Mouse (Mus musculus) thymus, postnatal 0 days (tissue): Measurements from ENCODE around the gene Acp7. TPM values are rescaled to one million over a fixed set of nuclear protein-coding genes. Genes with fewer than 3 reads are reported as not detected.

Experiments
- DNase-seq: peaks from one replicate; pipeline ENCODE4 v3.0.0-alpha.2; 2015; ENCODE audit warnings: low spot score
- microRNA-seq: library from miRNA; unstranded; fragments of <30 nt; microRNA quantifications from one replicate; pipeline ENCODE4, GENCODE M21; 2016; ENCODE audit warnings: borderline number of aligned reads
- polyA plus RNA-seq: library from polyadenylated mRNA; unstranded; fragments of >200 nt; fragmentation: Nextera tagmentation; extraction: Ambion mirVana; gene quantifications from 2 replicates; pipeline ENCODE4 v1.2.1, GENCODE M21; 2015

Gene Acp7
- polyA plus RNA-seq, 1 experiment from 2014 or later, result 0.07 TPM

- no peak for DNase-seq
Observed at GRCm38 (mm10) chr7:28577826-28578542, 53.1 kb downstream of the Acp7 start.

- DNase-seq, result no peak
Observed at GRCm38 (mm10) chr7:28576271-28576914, 54.7 kb downstream of the Acp7 start.

DNA sequence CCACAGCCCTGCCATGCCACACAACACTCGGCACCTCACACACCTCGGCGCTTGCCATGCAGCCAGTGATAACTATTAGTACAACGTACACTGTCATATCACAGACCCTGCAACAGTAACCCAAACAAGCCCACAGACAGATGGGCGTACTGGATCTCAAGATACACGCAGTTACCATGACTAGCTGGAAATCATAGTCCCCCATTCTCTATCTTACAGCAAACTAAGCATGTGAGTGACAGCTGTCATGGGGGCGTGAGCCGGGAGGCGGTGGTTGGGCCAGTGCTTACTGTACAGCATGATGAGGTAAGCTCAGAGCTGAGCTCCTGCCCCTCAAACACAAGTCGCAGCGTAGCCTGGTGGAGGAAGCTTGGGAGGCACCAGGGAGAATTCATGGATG lies 55.5 kb downstream of the Acp7 start:
- no peak for DNase-seq

GRCm38 (mm10) chr7:28573236-28573635 lies 57.9 kb downstream of the Acp7 start:
- no peak for DNase-seq

DNA sequence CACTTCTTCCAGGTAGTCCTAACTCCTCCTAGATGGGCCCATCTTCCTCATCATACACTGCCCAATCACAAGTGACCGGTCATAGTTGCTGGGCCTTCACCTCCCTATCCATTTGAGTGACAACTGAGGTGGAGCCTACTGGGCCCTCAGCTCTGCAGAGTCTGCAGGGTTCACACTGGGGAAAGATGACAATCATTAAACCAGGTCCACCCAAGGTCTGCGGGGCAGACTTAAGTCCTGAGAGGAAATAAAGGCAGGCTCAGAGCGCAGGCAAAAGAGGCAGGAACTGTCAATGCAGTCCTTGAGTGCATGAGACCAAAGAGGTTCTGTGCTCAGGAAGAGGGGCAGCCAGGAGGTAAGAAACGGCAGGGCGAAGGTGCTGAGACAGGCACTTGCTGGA lies 58.4 kb downstream of the Acp7 start:
- no peak for DNase-seq

DNA sequence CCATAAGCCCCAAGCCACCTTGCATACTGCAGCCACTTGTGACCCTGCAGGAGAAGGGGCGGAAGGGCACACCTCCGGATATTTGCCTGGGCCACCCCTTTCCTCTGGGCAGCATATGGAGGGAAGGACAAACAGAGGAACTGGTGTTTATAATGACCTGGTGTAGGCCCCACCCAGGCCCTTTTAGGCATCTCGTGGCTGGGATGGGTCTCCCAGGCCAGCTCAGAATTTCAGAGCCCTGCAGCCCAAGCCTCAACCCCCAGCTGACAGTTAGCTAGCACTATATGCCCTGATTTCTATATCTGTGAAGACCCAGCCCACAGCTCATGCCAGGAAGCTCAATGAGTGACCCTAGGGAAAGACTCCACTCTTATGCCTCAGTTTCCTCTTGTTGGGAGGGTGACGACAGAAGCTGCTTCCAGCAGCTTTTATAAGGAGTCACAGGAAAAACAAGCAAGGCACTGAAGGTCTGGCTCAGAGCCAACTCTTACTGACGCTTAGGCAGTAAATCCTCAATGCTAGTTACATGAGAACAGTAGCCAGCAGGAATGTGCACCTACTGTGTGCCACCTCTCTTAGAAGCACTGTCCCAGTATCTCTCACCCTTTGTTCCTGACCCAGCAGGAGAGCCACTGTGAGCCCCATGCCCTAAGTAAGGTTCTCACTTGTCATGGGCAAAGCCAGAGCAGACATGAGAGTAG lies 60.0 kb downstream of the Acp7 start:
- DNase-seq, result no peak

DNA sequence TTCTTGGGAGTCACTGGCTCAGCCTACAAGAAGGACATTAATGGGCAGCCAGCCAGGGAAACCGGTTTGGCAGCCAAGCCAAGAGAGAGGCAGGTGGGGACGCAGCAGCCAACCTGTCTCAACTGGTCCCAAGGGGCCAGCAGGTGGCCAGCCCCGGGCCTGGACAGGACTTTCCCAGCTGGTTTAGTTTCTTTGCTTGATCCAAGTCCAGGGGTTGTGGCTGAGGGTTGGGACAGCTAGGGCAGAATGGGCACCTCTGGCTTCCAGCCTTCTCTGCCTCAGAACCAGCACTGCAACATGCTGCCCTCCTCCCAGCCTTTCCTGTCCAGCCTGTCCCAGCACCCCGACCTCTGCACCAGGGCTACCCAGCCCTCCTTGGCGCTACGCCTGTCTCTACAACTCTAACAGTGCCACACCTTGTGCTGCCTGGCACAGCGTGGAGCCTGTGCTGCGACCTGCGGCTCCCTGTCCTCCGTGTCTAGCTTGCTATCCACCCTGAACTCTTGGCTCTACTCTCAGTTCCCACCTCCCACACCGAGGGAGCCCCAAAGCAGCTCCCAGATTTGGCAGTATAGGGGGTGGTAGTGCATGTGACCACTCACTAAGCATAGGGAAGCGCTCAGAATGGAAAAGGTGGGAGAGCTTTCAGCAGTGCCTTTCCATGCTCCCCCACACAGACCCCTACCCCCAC lies 60.7 kb downstream of the Acp7 start:
- no peak for DNase-seq

DNA sequence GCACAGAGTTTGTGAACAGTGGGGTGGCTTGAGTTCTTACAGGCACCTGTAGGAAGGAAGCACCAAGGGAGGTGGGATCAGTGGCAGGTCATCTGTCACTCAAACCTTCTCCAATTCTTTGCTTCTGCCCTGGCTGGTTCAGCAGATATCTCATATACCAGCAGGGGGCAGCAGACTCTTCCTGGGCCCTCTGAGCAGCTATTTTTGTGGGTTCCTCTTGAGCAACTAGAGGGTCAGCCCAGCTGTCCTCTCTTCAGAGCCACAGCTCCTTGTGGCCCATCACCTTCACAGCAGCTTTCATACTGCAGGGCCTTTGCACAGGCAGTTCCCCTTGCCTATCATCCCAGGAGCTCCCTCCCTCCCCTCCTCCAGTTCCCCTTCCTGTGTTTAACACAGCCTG lies 62.9 kb downstream of the Acp7 start:
- DNase-seq, result peak; percentile 75

DNA sequence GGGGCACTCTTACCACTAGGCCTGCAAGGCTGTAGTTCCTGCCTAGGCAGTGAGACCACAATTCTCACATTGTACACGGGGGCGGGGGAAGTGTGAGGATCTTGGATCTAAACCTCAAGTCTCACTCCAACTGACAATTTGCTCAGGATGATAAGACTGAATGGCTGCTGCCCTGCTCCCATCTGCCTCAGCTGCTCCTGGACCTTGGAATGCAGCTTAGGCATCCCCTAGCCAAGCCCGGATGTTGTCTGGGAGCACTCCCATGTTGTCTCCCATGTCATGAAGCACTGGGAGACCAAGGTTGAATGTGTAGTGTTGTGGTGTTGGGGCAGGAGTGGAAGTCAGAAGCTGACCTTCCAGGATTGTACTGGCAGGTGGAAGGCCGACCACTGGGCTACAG lies 63.6 kb downstream of the Acp7 start:
- no peak for DNase-seq

DNA sequence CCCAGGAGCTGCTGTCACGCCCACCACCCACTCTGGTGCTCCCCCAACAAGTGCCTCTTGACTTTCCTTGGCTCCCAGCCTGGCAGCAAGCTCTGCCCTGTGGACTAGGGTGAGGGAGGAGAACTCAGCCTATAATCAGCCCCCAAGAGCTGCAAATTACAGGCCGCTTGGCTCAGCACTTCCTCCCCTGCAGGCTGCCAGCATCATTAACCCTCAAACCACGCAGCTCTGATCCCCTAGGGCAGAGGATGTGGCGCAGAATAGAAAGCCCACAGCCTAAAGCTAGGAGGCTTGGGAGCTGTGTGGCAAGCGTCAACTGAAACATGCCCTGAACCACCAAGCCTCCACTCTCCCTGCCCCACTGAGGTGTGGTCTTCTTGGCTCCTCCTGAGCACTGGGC lies 65.7 kb downstream of the Acp7 start:
- peak; percentile 80 for DNase-seq

- DNase-seq, result no peak
Observed at GRCm38 (mm10) chr7:28562951-28563350, 68.2 kb downstream of the Acp7 start.

GRCm38 (mm10) chr7:28562371-28562770 lies 68.8 kb downstream of the Acp7 start:
- no peak for DNase-seq

- DNase-seq, result no peak
Observed at GRCm38 (mm10) chr7:28561967-28562366, 69.2 kb downstream of the Acp7 start.

DNA sequence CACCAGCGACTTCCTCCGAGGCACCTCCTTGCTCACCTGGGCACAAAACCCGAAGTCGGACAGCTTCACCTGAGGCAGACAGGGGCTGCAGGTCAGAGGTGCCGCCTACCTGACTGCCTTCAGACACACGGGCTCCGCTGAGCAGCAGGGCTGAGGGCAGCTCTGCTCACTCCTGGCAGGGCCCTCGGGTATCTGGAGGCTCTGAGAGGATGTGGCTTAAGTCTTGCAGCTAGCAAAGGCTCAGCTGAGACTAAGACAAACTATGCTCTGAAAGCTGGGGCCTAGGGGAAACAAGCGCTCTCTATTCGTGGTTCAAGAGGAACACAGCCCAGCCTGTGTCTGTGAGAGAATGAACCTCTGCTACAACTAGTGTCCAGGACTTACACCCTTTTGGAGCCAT lies 70.3 kb downstream of the Acp7 start:
- peak; percentile 75 for DNase-seq

- no peak for DNase-seq
Observed at GRCm38 (mm10) chr7:28558486-28558885, 72.6 kb downstream of the Acp7 start.

DNA sequence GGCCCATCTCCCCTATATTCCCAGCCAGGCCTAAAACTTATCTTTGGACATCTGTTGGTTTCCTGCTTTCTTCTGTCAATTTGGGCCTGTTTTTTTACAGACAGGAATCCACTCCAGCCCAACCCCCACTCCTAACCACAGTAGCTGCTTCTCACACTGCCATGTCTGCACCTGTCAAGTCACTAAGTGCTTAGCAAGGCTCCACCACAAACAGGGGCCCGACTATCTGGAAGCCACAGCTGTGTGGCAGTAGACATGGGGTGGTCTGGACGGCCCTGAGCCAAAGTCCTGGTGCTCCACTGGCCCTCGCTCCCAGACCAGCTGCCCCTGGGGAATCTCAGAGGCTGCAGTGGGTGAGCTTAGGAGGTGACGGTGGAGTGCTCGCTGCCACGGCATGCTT lies 73.4 kb downstream of the Acp7 start:
- peak; percentile 93 for DNase-seq

Small RNA genes lying within 50 kb of the gene (microRNA-seq; reads per million reads assigned to microRNA genes)
- gene Mir7049, result 1.2 reads per million

Other genes starting within 250 kb of the Acp7 start
- gene Med29, start 238.6 kb downstream of the Acp7 start, polyA plus RNA-seq, result 42.0 and 42.5 TPM in 2 replicates
- 59.3 and 64.0 TPM in 2 replicates for gene Paf1, start 238.4 kb downstream of the Acp7 start, polyA plus RNA-seq
- gene Gmfg, start 193.9 kb downstream of the Acp7 start, polyA plus RNA-seq, result 777 and 920 TPM in 2 replicates
- gene Lrfn1, start 179.4 kb downstream of the Acp7 start, polyA plus RNA-seq, result 0.86 and 1.1 TPM in 2 replicates
- 0.30 TPM in 1 of 2 replicates, not detected in the other for gene Ifnl2, start 120.9 kb downstream of the Acp7 start, polyA plus RNA-seq
- 0.26 and 0.34 TPM in 2 replicates for gene Ifnl3, start 108.5 kb downstream of the Acp7 start, polyA plus RNA-seq
- gene Sycn, start 90.4 kb downstream of the Acp7 start, polyA plus RNA-seq, result 0.27 and 1.1 TPM in 2 replicates
- 0.27 and 0.64 TPM in 2 replicates for gene Nccrp1, start 84.1 kb downstream of the Acp7 start, polyA plus RNA-seq
- gene Samd4b, start 33.2 kb downstream of the Acp7 start, polyA plus RNA-seq, result 10.5 and 10.9 TPM in 2 replicates
- 15.4 and 20.3 TPM in 2 replicates for gene Pak4, start 33.1 kb downstream of the Acp7 start, polyA plus RNA-seq
- gene Fbxo27, start 61.5 kb upstream of the Acp7 start, polyA plus RNA-seq, result 15.7 and 16.3 TPM in 2 replicates
- 3.8 and 6.3 TPM in 2 replicates for gene Fbxo17, start 85.5 kb upstream of the Acp7 start, polyA plus RNA-seq
- 169 and 190 TPM in 2 replicates for gene Mrps12, start 110.5 kb upstream of the Acp7 start, polyA plus RNA-seq
- 22.5 and 25.3 TPM in 2 replicates for gene Sars2, start 110.7 kb upstream of the Acp7 start, polyA plus RNA-seq
- 0.26 and 0.45 TPM in 2 replicates for gene Ccer2, start 124.8 kb upstream of the Acp7 start, polyA plus RNA-seq
- 57.2 and 63.9 TPM in 2 replicates for gene Sirt2, start 135.4 kb upstream of the Acp7 start, polyA plus RNA-seq
- 70.0 and 74.9 TPM in 2 replicates for gene Nfkbib, start 136.2 kb upstream of the Acp7 start, polyA plus RNA-seq
- 75.9 and 105 TPM in 2 replicates for gene Rinl, start 157.6 kb upstream of the Acp7 start, polyA plus RNA-seq
- 285 and 358 TPM in 2 replicates for gene Hnrnpl, start 177.2 kb upstream of the Acp7 start, polyA plus RNA-seq
- gene Ech1, start 193.9 kb upstream of the Acp7 start, polyA plus RNA-seq, result 167 and 184 TPM in 2 replicates
- 10.1 and 12.0 TPM in 2 replicates for gene Lgals4, start 202.5 kb upstream of the Acp7 start, polyA plus RNA-seq
- 0.99 and 1.1 TPM in 2 replicates for gene Lgals7, start 232.5 kb upstream of the Acp7 start, polyA plus RNA-seq